Mouse (Mus musculus): ENCODE data around the gene B4galt1.

The B4galt1 gene

DNA sequence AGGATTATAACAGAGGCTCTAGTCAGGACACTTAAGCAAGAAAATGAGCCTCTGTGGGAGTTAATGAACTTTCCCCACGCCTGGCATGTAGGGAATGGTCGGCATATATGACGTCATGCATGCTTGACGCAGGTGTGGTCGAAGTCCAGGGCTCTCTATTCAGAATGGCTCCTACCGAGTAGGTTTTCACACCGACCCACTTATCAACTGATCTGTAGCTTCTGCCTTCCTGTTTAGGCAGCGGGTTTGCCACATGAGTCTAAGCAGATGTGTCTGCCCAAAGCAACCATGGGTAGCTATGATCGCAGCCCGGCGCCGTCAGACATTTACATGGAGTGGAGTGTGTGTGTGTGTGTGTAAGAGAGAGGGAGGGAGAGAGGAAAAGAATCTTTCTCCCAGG lies 14.6 kb downstream of the B4galt1 start:
- DNase-seq, result peak; percentile 28

DNA sequence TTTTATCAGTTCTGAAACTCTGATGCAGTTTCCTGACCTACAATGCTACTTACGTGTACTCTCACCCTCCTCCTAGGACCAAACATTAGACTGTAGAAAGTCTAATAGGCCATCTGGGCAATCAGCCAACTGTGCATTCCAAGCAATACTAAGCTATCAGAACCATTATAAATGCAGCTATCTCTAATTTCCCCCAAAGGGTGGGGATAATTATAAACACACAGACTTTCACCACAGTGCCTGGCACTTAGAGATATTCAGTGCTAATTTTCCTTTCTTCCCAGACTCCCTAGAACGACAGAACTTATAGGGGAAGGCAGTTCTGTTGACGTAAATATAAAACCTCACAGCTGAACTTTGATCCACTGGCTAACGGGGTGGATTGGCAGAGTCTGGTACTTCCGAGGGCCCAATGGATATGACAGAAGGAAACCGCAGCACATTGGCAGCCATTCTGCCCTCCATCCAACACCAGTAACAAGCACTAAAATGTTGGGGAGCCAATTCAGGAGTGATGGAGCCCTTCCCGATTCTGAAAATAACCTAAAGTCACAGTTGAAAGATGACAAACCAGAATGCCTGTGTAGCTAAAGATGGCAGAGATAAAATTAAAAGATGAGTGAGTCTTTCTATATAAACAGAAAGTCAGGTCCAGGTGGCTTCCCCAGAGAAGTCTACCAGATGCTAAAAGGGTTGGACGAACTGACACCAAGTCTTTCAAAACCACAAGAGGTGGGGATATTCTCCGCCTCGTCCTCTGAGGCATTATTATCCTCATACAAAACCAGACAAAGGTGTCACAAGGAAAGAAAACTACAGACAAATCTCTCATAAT lies 16.1 kb downstream of the B4galt1 start:
- peak; percentile 80 for DNase-seq

DNA sequence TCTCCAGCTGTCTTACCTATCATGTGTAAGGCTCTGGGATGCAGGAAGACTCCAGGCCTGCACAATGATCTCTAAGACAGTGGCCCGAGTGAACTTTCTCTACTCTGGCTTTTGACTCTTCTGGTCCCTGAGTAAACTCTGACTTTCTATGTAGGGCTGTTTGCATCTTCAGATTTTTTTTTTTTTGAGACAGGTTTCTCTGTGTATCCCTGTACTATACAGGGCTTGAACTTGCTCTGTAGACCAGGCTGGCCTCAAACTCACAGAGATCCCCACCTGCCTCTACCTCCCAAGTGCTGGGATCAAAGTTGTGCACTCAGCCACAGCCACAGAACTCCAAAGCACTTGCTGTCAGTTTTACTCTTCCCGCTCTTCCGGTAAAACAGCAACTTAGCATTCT lies 16.8 kb downstream of the B4galt1 start:
- DNase-seq, result no peak

DNA sequence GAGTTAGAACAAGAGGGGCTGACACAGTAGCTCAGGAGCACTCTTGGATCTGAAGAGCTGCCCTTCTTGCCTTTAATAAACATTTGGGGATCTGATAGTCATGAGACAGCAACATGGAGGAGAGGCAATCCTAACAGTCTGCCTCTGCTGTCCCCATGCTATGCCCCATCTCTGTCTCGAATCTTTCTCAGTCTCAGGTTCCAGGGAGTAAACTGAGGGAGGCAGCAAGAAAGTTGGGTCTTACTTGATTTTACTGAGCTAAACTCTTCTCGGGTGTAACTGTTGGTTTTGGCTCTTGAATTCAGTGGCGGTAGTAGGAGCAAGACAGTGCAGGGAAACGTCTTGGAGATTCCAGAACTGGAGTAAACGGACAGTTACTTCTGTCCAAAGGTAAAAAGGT lies 18.9 kb downstream of the B4galt1 start:
- no peak for DNase-seq

DNA sequence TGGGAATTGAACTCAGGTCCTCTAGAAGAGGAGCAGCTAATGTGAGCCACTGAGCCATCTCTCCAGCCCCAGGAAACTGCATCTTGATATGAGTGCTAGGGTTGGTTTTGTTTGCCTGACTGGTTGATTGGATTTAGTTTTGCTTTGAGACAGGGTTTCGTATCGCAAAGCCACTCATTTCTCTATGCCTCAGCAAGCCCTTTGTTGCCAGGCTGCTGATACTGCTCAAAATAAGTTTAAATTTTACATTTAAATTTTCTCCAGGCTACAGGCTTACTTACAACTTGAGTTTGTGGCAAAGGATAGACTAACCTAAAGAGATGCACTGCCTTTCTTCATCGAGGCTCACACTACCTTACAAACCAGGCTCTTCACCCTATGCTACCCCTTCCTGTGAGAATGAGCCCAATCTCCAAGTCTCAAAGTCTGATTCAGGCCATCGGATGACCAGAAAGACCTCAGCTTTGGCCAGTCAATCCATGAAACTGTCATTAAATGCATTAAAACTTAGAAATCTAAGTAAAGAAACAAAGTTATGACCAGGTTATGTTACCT lies 19.5 kb downstream of the B4galt1 start:
- no peak for DNase-seq

DNA sequence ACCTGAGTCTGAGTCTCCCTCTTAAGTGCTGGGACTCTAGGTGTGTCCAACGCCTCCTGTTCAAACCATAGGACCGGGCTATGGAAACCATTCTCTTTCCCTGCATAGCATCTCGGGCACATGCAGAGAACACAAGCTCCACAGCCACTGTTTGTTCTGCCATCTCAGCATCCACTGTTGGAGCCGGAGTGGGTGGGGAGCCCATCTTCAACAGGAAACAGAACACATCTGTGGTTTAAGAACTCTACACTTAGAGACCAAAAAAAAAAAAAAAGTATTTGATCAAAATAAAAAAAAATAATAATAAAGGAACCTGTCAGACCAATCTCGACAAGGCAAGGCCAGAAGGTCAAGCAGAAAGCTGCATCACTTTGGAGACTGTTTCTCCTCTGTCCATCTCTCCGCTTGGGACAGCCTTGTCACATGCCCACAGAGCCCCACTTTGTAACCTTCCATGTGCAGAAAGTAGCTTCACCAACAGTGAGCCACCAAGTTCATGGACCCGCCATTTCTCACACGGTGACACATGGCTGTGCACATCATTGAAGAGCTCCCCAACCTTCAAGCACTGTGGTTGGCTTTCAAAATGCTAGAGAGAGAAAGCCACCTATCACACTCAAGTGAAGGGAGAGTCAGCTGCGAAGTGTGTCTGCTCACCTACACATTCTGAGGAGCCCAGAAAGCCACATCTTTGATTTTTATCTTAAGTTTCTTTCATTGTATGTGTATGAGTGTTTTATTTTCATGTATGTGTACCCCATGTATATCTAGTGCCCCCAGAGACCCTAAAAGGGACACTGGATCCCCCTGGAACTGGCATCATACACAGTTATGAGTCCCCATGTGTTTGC lies 20.2 kb downstream of the B4galt1 start:
- no peak for DNase-seq

DNA sequence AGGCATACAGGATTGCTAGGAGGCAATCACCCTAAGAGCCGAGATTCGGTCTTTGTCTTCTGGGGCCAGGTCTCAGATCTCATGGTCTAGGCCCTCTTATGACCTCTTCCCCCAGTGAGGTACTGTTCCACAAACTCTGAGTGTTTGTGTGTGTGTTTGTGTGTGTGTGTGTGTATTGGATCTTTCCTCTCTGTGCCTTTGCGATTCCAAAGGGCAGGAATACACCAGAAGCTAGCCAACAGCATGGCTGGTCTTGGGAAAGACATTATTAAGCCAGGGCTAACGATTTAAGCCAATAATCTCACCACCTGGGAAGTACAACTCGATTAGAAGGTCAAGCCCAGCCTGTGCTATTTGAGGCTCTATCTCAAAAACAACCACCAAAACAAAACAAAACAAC lies 23.3 kb downstream of the B4galt1 start:
- DNase-seq, result no peak

DNA sequence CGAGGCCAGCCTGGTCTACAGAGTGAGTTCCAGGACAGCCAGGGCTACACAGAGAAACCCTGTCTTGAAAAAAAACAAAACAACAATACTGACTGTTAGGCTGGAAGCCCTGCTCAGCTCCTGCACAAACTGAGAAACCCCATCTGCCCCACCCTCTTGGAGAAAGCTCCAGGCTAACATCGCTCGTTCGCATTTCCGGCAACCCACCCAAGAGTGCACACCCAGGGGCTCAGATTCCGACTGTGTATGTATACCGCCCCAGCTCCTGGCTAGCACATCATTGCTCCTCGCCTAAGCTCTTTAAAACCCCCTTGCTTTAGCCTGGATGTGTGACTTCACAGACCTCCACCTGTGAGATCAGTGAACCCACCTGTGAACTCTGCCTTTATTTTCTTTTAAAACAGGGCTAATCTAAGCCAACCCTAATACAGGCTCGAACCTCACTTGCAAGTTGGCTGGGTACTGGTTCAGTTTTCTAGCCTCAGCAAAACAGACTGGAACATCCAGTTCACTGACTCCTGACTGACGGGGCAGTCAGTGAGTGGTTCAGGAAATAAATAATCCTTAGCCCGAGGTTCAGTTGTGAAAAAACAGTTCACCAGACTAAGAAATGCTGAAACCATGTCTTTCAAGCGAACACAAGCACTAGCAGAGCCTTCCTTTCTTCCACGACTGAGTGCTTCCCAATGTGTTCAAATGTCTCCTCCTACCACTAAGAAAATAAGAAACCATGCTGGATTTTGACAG lies 24.0 kb downstream of the B4galt1 start:
- peak; percentile 63 for DNase-seq

DNA sequence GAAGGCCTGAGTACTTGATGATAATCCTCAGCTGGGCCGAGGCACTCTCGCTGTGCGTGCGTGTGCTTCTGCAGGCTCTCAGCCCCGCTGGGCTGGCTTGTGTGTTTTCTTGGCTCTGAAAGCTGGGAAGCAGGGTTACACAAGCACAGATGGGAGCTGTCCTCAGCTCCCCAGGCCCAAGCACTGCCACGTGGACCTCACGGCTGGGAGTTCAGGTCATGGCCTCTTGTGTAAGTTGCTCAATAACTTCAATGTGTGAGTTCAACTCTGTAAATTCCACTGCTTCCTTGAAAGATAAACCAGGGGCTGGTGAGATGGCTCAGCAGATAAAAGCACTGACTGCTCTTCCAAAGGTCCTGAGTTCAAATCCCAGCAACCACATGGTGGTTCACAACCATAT lies 24.9 kb downstream of the B4galt1 start:
- peak; percentile 77 for DNase-seq

DNA sequence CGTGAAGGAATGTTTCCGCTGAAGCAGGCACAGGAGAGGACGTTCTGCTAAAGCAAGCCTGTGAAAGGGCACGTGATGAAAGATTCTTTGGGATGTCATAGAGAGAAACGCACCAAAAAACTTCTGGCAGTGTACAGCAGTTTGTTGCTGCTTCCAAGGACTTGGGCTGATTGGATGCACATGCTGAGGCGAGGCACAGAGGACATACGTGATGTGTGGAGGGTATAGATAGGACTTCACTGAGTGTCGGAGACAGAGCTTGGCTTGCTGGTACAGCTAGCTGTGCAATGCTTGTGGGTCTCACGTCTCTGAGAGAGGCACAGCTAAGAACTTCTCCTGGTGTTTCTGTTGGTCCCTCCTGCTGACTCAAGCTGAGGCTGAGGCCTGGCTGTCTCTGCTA lies 25.9 kb downstream of the B4galt1 start:
- no peak for DNase-seq

DNA sequence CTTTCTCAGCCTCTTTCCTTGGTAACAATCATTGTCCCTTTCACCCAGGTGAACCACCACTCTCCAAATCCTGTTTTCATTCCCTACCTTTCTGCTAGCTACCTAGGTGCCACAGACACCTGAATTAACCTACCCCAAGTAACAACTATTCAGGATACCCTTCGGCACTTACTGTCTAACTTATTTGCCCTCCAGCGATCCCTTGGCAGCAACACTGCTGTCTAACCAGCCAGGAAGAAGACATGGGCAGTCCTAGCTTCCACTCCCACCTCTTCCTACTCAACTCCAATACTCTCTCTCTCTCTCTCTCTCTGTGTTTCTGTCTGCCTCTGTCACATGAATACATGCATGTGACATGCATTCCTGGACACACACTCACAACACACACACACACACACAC lies 27.0 kb downstream of the B4galt1 start:
- DNase-seq, result no peak

DNA sequence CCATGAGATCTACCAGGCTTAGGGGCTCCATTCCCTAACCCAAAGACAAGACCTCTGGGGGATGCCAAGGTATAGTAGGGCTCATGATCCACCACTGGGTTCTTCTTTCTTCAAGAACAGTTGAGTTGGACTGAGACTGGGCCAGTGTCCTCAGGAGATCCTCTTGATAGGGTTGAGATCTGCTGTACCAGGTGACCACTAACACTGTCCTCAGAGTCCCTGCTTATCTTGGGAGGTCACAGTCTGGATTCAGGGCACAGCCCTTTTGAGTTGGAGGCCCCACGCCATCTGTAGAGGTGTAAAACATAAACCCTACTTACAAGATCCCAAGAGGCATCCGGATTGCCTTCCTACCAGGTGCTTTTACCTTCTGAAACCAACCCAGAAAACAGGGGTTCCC lies 27.8 kb downstream of the B4galt1 start:
- no peak for DNase-seq

DNA sequence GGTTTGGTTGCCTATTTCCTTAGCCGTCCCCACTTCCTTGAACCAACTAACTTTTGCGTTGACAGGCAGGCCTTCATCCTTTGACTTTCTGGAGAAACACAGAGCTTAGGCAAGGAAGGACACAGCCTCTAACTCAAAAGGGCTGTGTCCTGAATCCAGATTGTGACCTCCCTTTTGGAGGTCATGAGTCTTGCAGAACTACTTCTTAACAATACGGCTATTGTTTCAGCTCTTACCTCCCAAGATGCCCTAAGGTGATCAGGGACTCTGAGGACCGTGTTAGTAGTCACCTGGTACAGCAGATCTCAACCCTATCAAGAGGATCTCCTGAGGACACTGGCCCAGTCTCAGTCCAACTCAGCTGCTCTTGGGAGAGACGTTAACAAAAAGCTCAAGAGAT lies 28.7 kb downstream of the B4galt1 start:
- no peak for DNase-seq

DNA sequence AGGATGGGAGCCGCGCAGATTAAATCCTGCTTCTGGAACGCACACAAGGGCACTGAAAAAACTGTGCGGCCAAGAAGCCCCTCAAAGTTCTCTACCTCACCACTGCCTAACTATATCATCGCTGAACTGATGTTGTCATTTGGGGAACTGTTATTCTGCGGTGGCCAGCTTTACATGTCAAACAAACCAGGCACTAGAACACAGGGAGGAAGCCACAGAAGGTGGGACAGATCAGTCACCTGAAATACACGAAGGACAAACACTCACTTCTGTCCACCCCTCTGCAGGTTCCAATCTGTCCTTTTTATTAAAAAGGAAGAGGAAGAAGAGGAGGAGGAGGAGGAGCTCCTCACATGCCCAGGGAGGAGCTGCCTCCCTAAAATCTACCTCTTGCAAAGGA lies 29.3 kb downstream of the B4galt1 start:
- no peak for DNase-seq

DNA sequence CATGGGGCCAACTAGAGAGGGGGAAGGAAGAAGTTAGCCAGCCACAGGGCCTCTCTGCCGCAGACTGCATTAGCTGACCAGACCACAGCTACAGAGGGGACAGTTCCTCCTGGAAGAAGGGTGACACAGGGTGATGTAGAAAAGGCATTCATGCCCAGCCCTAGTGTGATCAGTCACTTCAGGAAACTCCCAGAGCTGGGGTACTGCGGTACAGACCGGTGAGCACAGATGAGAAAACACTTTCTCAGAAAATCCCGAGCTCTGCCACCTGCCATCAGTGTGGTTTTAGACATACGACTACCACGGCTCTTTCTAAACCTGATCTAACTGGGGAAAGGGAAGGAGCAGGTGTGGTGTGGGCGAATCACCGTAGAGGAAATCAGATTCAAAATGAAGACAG lies 30.1 kb downstream of the B4galt1 start:
- no peak for DNase-seq

DNA sequence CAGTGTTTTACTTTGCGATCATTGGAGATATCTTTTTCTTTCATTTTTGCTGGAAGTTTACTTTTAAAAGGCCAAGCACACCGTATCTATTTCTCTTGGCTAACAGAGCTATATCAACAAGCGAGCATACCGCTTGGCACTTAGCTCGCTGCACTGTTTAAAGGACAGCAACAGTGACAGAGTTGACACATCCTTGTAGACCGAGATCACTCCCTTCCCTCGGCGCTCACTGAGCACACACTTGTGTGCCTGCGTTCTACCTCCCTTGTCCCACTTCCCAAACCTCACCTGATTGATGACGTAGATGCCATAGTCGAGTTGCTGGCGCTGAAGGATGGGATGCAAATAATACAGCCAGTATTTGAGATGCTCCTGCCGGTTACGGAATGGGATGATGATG lies 30.7 kb downstream of the B4galt1 start:
- DNase-seq, result no peak

DNA sequence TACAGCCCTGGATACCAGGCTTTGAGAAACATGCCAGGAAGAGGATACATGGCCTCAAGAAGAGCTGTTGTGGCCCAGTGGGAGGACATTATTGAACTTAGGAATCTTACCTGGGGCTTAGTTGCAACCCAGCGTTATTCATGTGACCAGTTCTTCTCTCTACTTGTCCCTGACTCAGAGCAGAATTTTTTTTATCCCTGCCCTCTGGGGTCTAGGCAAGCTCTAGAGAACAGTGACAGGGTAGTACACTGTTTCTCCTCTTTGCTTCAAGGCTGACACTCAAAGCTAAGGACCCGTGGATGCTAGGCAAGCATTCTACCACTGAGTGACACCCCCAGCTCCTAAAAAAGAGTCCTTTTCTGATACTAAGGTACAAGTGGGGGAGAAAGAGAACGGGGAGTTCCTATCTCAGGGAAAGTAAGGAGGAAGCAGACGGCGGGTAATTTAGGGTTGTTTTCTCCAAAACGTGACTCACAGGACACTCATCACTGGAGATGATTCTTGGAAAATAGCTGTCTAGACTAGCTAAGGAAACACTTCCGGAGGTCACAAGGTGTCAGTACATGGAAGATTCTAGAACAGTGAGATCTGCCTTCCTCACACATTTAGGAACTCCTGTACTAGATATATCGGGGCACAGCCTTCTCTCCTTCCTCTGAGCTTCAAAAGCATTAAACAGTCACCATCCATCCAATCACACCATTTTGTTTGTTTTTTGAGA lies 32.3 kb downstream of the B4galt1 start:
- DNase-seq, result no peak

DNA sequence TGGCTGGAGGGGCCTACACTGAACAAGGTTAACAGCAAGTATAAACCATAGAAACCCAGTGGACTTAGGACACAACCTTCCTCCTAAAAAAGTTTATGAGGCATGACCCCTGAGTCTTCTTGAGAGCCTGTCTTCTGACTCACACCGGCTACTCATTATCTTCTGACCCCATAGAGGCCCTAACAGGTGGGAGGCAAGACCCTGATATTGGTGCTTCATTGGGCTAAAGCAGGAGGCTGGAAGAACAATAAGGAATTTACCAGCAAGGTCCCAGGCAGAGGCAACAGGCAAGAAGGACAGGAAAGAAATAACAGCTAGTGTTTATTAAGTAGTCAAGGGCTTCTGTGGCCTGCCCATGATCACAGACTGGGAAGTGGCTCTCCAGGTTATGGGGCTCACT lies 32.9 kb downstream of the B4galt1 start:
- DNase-seq, result no peak

DNA sequence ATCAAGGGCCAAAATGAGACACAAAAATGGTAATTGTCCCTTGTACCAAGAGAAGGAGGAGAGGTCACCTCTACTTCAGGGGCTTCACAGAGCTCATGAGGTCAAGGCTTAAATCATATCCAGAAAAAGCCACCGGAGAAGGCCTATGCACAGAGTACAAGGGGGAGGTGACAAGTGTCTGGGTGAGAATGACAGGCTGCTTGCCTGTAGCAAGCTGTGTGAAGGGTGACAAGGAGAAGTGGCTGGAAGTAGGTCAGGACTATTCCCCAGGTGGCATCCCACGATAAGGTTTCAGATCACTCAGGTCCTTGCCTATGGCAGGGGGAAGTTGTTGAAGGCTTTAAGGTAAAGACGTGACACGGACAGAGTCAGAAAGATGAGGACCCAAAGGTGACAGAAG lies 33.8 kb downstream of the B4galt1 start:
- DNase-seq, result no peak

DNA sequence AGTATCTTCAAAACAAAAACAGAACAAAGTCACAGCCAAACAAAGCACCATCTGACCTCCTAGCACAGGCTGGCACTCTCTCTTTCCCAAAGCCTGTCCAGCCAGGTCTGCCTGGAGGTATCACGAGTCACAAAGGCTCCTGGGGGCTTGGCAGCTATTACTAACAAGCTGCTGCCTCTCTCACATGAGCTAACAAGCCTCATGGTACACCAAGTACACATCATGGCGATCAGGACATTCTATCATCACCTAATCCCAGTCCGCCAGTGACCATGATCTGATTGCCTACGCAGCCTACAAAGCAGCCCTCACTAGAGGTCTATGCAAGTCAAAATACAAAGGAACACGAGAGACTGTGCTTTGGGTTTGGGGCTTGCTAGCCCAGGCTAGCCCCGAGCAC lies 34.7 kb downstream of the B4galt1 start:
- DNase-seq, result no peak

DNA sequence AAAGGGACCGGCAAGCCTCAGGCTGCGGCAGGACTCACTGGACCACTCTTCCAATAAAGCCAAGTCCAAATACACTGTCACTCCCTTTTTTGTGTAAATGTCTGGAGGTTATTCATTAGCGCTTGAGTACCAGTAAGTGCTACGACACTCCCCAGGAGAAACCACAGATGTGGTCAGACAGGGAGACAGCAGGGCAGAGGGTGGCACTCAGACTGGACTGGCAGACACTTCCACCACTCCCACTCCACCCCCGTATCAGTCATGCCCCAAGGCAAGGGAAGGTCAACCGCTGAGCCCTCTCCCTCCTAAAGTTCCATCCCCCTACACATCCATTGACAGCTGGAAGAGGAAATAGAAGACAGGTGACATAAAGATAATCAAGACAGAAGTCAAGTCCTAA lies 35.4 kb downstream of the B4galt1 start:
- DNase-seq, result no peak

DNA sequence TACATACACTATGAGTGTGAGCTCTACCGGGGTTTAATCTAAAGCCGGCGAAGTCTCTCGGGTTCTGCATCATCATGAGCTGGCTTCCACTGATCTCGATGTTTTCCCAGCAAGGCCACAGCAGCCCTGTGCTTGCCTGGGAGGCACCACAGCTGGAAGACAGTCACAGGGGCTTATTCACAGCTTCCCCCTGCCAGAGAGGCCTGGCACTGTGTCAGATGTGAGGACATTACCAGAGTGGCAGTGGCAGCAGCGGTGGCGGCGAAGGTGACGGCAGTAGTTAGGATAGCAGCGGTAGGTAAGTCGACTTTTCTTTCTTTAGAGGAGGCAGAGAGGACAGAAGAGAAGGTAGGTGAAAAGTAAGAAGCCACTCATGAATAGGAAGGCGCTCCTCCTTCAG lies 35.9 kb downstream of the B4galt1 start:
- no peak for DNase-seq
